Mouse (Mus musculus) heart, postnatal 10 days (tissue): Measurements from ENCODE around the gene Reep3. TPM values are rescaled to one million over a fixed set of nuclear protein-coding genes. Genes with fewer than 3 reads are reported as not detected.
"Not testable (repeated sequence)": the region's sequence is repeated elsewhere in the genome, so short reads cannot be mapped to it uniquely, and the experiment has no call there.

Experiments
- DNase-seq, 2 experiments: peaks; one replicate each; pipeline ENCODE4 v3.0.0; 2021
- intact Hi-C: fragments of 180-260 bp; cut with DNase I; formaldehyde crosslinking; loops from one replicate; pipeline ENCODE4 v1.15.1; 2025
- total RNA-seq, 2 experiments: library from RNA; stranded (reverse); gene quantifications; 2 replicates each; pipeline ENCODE4 v1.2.3; 2021

The Reep3 gene
- total RNA-seq, 2 experiments from 2014 or later, result 41.5 to 41.9 TPM

DNA sequence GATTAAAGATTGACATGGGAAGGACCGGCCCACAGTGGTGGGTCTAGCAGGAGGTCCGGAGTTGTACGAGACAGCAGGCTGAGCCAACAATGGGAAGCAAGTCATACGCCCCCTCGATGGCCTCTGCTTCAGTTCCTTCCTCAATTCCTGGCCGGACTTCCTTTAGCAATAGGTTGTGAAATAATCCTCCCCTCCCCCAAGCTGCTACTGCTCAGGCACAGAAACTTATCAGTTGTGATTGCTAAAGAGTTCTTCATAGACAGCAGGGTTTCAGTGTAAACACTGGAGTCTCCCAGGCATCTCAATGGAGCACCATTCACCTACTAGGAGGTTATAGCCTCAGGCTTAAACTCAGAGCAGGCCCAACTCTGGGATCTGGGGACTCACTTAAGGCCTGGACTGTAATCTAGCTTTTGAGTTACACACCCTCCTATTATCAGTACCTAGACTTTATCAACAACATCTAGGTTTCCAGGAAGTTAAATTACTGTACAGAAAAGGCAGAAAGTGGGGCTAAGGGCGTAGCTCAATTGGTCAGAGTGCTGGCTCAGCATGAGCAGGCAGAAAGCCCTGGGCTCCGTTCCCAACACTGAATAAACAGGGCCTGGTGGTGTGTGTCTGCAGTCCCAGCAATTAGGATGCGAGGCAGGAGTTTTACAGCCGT, 71.0 kb downstream of the Reep3 start:
- DNase-seq, result peak; percentile 89
- intact Hi-C loops, result loop anchor here (2.0 kb wide), 2 partner anchors 21 to 71 kb away; partner anchors contain the start of genes Jmjd1c and Reep3

DNA sequence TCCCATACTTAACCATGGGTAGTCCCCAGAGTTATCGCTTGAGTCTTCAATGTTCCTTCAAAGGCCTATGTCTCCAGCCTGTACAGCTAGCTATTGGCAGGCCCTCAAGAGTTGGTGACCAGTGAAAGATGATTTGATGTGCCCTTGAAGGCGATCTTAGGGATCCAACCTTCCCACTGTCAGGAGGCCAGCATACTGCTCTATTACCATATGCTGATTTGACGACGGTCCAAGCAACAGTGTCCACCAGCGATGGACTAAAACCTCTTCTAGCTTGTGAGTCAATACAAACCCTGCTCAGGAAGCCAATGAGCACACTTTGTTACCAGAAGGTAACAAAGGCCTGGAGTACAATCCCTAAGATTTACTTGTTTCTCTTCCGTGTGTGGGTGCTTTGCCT, 72.4 kb downstream of the Reep3 start:
- DNase-seq, result no peak
- intact Hi-C loops, result loop anchor here (2.0 kb wide), 1 partner anchor 20 kb away; no protein-coding TSS in a partner anchor

DNA sequence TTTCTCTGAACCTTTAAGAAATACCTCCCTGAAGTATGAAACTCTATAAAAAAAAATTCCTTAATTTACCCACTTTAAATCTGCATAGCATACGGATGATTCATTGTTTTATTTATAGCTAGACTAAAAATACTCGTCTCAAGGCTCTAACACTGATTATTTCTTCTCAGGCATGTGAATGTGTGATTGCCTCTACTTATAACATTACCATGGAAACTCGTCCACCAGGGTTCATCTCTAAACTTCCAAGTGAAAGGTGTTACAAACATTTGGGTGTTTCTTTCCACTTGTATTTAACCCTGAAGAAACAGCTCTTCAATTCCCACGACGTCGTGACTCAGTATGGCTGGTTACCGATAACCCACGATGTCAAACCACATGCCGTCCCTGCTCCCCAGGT, 73.7 kb downstream of the Reep3 start:
- intact Hi-C loops, result no loop called here
- no peak for DNase-seq

DNA sequence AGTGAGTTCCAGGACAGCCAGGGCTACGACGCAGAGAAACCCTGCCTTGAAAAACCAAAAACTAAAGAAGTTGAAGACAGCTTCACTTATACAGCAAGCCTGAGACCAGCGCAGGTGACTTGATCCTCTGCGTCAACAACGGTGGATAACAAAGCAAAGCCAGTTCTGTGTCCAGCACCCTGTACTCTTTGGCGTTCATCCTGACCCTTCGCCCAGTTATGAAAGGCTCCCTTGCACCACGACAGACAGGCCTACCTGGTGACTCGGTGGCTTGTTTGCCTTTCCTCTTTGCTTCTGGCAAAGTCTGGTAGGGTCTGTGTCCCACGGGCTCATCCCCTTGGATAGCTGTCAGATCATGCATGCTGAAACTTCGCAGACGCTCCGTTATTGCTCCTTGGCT, 75.3 kb downstream of the Reep3 start:
- intact Hi-C loops, result no loop called here
- no peak for DNase-seq

DNA sequence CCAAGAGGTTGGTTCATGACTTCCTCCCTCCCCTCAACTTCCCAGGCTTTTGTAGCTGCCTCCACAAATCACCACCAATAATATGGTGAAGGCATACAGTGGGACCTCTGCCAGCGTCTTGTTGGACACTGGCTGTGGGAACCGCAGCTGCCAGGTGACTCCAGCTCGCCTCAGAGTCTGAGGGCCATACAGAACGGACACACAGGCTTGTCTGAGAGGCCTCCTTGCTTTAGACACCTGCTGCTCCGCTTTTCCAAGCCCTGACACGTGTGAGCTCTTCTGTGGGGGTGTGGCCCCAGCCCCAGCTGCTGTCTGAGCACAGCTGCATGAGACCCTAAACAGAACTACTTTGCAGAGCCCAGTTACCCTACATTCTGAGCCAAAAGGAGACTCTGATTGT, 77.9 kb downstream of the Reep3 start:
- DNase-seq, result no peak

DNA sequence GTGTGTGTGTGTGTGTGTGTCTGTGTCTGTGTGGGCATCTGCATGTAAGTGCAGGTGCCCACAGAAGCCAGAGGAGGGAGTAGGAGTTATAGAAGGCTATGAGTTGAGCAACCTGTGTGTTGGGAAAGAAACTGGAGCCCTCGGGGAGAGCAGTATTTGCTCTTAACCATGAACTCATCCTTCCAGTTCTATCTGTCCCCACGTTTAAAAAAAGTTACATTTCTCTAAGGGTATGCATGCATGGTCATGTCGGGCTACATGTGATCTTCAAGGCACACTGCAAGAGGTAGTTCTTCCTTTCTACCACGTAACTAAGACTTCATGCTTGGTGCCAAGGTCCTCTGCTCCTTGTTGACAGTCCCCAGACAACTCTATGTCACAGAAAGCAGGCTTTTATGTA, 78.9 kb downstream of the Reep3 start:
- intact Hi-C loops, result no loop called here
- DNase-seq, result no peak

More for the DNA sequence above, 77.9 kb downstream of the Reep3 start:
- intact Hi-C loops, result no loop called here

DNA sequence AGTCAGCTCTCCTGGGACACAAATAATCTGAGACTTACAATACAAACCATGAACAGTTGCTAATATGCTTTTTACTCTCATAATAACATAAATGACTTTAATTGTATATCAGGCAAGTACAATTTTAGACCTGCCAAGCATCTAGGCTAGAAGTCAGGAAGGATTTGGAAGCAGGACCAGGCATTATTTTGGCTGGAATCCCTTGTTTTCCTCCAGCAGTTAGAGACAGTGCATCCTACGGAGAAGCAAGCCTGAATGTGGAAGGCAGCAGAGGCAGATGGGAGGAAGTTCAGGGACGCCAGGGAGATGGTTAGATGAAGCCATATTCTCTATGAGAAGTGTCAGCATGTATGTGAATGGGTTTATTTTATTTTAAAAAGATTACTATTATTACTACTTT, 79.4 kb downstream of the Reep3 start:
- intact Hi-C loops, result no loop called here
- DNase-seq, result no peak

DNA sequence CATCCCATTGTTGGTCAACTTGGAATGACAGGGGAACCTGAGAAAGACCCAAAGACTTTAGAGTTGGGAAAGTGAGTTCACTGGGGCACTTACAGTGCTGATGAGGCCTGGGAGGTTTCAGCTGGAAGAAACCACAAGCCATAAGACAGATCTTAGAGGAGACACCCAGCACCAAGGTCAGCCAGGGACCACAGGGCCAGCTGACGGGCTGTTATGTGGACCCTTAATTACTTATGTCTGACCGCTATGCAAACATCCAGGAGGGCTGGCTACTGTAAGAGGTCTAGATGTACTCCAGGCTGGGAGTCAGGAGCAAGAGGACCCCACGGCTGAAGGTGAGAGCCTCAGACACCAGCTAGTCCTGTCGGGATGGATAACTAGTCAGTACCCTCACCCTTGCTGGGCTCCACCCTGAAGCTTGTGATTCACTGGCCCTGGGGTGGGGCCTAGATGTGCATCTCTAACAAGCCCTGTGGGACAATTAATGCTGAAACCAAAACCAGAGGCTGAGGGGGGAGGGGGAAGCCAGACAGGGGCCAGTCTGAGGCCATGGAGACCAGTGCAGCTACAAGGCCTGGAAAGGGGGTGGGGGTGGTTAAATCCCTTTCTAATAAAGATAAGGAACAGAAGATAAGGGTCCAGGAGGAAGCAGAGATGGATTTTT, 80.0 kb downstream of the Reep3 start:
- intact Hi-C loops, result no loop called here
- DNase-seq, result no peak

DNA sequence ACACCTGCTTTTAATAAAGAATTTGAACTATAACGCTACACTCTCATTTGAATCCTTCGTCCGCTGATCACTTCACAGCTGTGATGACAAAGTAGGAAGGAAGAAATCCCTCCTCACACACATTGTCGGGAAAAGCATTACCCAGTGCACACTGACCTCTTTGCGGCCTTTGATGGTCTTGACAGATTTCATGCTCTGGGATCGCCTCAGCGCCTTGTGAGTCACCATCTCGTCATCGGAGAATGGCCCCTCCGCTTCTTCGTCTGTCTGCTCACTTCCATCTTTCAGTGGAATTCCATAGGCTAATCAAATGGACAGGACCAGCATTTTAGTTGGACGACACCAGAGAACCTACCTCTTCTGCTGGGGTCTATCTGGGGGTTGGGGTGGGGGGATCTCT, 82.0 kb downstream of the Reep3 start:
- intact Hi-C loops, result no loop called here
- DNase-seq, result no peak

DNA sequence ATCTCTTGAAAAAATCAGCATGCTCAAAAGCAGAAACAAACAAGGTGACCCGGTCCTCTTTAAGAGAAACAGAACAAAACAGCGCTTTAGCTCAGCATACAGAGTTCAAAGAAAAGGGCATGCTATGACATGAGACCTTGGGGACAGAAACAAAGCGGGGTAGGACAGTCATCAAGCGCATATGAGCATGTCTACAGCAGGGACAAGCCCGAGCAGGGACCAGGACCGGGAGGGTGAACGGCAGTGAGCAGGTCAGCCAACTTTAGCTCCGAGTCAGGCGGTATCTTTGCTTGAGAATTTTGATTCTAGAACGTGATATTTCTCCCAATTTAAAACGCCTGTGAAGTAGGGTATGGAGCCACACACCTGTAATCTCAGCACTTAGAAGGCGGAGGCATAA, 86.2 kb downstream of the Reep3 start:
- no peak for DNase-seq
- intact Hi-C loops, result no loop called here

DNA sequence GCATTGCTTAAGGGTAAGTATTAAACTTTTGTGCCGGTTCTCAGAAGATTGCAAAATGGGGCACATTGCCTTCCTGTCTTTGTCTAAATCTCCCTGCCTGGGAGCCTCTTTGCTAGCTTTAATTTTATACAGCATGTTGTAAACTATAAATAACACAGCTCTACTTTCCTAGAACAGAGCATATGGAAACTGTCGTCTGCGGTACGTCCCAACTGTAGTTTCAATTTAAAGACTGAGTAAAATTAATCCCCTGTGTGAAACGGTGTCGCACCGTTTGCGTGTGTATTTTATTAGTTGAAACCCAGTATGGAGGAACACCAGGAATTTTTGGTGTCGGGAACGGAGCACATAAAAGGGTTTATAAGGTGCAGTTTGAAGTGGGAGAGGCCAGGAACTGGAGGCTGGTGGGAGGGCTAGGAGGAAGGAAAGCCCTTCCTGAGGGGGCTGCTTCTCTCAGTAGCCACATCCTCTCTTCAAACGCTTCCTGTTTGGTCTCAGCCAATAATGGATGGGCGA, 92.2 kb downstream of the Reep3 start:
- intact Hi-C loops, result loop anchor here (1.0 to 2.0 kb wide), 2 partner anchors 20 to 93 kb away; no protein-coding TSS in a partner anchor
- DNase-seq, result peak; percentile 50 to 52

DNA sequence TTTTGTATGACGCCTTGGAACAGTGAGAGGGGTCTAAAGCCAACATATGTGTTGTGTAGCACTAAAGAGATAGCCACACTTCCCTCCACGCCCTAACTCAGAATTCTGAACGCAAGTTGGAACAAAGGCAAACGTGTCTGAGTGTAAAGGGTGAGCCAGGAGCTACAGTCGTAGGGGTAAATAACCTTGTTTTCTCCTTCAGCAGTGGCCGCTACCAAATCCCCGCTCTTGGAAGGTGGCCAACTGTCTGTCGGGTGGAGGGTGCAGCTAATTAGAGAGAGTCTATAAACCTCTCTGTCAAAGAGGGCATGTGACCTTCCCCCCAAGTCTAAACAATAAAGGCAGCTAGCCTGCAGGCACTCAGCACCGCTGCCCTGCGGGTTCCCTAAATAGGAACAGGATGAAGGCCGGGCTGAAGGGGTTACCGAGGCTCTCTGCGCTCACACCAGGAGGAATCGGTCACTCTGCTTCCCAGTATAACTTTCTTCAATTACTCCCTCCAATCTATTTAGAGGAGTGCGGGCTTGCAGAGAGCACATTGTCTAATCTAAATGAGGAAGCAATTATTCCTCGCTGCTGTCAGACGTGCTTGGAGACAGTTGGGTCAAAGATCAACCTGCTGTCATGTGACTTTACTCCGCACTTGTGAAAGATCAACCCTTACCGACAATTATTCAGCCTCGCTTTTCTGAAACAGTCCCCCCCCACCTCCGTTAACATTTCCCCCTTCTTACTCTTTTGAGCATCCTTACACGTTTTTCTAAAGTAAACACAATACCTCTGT, 92.8 kb downstream of the Reep3 start:
- intact Hi-C loops, result loop anchor here (1.0 to 2.0 kb wide), 5 partner anchors 21 to 123 kb away; partner anchors contain the start of genes Jmjd1c and Reep3
- peak; percentile 87 to 88 for DNase-seq

DNA sequence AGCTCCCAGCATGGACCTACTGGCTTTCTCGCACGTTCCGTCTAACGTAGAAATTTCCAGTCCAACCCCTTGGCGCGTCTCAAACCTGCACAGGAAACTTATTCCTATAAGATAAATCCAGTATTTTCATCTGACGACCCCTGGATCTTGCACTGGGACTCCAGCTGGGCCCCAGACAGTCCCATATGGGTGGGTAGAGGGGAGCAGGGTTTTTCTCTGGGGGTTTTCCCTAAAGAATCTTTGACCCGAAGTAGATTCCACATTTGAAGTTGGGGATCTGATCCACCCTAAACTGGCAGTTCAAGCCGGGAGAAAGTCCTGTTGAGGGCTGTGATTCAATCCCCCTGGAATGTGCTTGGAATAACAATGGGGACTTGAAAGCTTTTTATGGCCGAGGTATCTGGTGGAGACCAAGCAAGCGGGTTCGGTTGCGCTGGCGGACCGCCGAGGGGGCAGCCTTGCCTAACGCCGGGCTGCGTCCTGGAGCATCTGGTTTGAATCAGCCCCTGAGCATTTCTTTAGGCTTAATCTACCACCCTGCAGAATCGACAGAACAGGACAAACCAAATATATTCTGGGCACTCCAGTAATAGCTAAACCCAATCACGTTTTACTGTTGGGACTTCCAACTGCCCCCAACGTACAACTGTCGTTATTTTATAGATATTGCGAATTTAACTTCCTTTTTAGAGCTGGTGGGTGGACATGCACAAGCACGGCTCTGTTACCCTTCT, 93.6 kb downstream of the Reep3 start:
- DNase-seq, result peak; percentile 86 to 90
- intact Hi-C loops, result loop anchor here (2.0 kb wide), 3 partner anchors 82 to 124 kb away; partner anchors contain the start of genes Jmjd1c and Reep3

DNA sequence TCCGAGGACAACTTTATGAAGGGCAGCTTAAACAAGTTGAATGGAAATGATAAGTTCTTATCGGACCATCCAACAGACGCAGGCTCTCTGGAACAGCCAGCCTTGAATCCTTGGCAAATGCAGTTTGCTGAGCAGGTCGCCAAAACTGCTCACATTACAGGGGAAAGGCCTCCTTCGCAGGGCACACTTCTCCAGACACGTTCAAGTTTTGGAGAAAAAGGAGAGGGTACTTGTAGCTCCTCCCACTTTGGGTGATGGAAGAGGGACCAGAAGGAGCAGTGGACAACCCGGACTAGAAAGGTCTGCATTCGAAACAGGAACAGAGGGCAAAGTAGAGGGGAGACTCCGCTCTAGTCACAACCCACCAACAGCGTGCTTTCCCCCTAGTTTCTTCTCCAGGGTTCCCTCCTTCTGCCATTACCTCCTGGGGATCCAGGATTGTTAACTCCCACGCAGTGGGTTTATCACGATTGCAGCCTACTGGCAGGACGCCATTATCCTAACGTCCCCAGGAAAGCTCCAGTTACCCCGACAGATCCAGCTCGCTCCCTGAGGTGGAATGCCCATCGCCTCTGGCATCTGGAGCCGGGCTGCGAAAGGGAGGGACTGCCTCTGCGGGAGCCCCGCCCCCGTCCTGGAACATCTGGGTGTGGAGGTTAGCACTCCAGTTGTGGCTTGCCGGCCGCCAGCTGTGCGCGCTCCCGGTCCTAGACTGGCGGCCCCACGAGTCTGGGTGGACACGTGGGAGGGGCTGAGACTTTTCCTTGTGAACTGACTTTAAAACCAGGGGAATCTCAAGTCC, 94.3 kb downstream of the Reep3 start:
- intact Hi-C loops, result loop anchor here (2.0 kb wide), 3 partner anchors 82 to 124 kb away; partner anchors contain the start of genes Jmjd1c and Reep3
- peak; percentile 91 for DNase-seq

DNA sequence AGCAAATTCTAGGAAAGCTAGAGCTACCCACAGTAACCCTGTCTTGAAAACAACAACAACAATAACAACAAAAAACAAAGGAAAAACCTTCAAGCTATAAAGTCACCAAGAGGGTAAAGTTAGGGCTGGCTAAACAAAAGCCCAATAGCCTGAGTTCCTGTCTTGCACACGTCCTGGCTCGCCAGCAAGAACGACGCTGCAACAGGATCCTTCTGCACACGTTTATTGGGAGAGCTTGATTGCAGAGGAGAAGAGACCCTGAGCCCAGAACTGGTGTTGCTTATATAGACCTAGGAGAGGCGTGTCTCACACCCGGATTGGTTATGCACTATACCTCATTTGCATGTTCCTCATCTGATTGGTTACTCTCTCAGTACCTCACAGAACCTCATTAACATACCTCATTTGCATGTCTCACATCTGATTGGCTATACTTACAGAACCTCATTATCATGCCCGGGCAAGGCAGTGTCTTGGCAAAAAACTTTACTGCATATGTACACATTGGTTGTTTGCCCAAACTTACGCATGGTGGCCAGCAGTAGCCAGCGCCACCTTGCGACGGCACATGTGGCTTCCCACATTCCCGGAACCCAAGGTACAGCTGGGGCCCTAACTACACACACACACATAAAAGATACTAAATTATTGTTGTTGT, 95.7 kb downstream of the Reep3 start:
- DNase-seq, intact Hi-C loops: not testable (repeated sequence)

DNA sequence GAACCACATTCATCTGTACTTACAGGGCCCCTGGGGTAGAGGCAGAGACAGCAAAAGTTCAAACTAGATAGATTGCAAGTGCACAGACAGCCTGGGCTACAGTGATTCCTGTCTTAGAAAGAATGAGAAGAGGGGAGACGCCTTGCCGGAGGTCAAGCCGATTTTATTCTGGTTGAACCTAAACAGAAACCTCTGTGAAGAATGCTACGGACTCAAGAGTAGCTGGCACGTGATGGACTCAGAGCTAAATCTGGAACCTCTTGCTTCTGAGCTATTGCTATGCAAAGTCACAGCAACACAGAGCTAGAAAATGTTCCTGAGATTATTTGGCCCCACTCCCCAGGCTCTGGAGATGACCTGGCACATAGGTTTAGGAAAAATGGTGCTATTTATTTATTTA, 96.6 kb downstream of the Reep3 start:
- peak; percentile 27 to 29 for DNase-seq

DNA sequence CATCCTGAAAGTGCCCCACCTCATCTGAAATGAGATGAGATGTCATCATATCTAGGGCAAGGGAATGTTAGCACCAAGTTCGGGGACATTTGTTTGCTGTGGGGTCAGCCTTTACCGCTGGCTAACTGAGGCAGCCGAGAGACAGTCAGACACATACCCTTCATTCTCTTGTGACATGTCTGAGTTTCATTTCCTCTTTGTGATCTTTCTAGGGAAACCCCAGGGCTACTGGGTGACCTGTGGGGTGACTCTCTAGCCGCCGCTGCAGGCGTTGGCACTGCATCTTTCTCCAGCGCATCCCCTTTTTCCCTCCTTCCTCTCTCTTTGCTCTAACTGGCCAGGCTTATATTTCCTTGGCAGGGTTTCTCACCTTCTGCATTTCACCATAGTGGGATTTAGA, 98.0 kb downstream of the Reep3 start:
- intact Hi-C loops, result no loop called here
- DNase-seq, result no peak

More for the DNA sequence above, 96.6 kb downstream of the Reep3 start:
- intact Hi-C loops, result no loop called here

DNA sequence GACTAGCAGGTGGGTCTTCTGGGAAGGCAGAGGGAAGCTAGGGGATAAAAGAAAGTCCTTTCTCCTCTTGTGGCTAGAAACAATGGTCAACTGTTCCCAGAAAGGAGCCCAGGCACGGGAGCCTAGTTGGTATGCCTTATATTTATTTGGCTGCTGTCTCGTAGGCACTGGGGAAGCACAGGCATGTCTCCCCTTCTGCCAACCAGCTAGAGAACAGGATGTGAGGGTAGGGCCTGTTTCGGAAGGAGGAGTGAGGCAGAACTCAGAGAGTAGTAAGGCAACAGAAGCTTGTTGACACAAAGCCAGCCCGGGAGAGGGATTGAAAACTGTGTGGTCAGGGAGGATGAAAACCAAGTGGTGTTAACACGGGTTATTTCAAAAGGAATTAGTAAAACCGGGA, 101.6 kb downstream of the Reep3 start:
- intact Hi-C loops, result no loop called here
- DNase-seq, result peak in 1 of 2 experiments; percentile 37

DNA sequence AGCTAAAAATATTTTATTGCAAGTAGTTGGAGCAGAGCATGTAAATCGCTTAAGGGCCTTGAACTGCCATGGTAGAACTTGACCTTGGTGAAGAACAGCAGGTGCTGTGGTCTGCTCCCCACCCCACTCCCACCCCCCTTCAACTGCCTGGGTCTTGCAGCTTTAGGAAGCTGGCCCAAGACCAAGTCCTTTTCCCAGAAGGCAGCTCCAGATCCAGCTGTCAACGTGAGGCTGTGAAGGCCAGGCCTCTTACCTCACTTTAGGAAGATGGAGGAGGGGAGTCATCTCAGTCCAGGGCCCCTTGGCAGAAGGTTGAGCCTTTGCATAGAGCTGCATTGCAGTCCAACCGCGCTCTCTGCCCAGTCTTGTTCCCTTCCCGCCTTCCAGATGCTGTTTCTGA, 102.3 kb downstream of the Reep3 start:
- intact Hi-C loops, result no loop called here
- peak; percentile 59 to 61 for DNase-seq
